Mouse (Mus musculus): ENCODE measurements around the gene Speer4a.
A peak's percentile ranks its signal among the peaks of the same experiment; 100 is the strongest.
"Not testable (repeated sequence)": the region's sequence is repeated elsewhere in the genome, so short reads cannot be mapped to it uniquely, and the experiment has no call there.

Speer4a gene

GRCm38 (mm10) chr5:26039458-26039857 lies at the start of gene Speer4a:
Gene Speer4a (minus strand): TSS chr5:26039558.
- not testable (repeated sequence) for DNase-seq (ENCODE audit: low spot score in 2 of 2)

- DNase-seq (ENCODE audit: low spot score in 2 of 2), result not testable (repeated sequence)
Measured at GRCm38 (mm10) chr5:26079023-26079422, 39.7 kb upstream of the Speer4a start.

DNA sequence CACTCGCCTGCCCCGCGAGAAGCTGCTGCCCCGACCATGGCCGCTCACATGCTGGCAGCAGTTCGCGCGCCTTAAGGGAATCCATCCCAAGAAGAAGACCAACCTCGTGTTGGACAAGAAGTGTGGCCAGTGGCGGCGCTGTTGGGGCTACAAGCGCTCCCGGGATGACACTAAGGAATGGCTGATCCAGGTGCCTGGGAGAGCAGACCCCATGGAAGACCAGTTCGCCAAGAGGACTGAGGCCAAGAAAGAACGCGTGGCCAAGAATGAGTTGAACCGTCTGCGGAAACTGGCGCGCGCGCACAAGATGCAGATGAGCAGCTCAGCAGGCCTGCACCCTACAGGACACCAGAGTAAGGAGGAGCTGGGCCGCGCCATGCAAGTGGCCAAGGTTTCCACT lies 31.4 kb upstream of the Speer4a start:
- no peak for DNase-seq (ENCODE audit: low spot score in 2 of 2)

GRCm38 (mm10) chr5:26058481-26058880 lies 19.1 kb upstream of the Speer4a start, which contains the start of gene Gm7347:
Gene Gm7347 (minus strand): TSS chr5:26058581.
- not testable (repeated sequence) for DNase-seq (ENCODE audit: low spot score in 2 of 2)

- not testable (repeated sequence) for DNase-seq (ENCODE audit: low spot score in 2 of 2)
Measured at GRCm38 (mm10) chr5:26022816-26023215, 16.5 kb downstream of the Speer4a start, which contains the start of gene Gm5862. Gene Gm5862 (minus strand): TSS chr5:26022916.

- not testable (repeated sequence) for DNase-seq (ENCODE audit: low spot score in 2 of 2)
Measured at GRCm38 (mm10) chr5:26007697-26008096, 31.7 kb downstream of the Speer4a start.

- DNase-seq (ENCODE audit: low spot score in 2 of 2), result peak; percentile 11 to 57
Measured at GRCm38 (mm10) chr5:26006937-26007695, 32.2 kb downstream of the Speer4a start.

DNA sequence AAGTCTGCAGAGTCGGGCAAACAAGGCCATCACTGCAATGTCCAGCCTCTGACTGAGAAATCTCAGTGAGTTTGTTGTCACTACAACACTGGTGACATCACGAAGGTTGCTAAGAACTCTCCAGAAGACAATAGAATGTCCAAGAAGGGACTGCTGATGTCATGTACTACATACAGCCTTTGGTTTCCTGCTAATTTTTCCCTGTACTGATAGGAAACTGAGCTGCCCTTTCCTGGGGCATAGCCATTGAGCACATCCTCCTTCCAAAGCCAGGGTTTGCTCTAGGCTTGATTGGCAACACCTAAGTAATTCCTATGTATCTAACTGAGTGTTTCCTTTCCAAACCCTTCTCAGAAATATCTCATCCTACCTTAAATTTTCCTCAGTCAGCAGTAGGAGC lies 34.7 kb downstream of the Speer4a start, which contains the start of gene Gm1979:
Gm1979 (minus strand) TSS at position 101 of the 400 bp plus-strand sequence.
- DNase-seq (ENCODE audit: low spot score in 2 of 2), result not testable (repeated sequence)

DNA sequence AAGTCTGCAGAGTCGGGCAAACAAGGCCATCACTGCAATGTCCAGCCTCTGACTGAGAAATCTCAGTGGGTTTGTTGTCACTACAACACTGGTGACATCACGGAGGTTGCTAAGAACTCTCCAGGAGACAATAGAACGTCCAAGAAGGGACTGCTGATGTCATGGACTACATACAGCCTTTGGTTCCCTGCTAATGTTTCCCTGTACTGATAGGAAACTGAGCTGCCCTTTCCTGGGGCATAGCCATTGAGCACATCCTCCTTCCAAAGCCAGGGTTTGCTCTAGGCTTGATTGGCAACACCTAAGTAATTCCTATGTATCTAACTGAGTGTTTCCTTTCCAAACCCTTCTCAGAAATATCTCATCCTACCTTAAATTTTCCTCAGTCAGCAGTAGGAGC lies 50.8 kb downstream of the Speer4a start, which contains the start of gene Gm21698:
Gm21698 (minus strand) TSS at position 101 of the 400 bp plus-strand sequence.
- DNase-seq (ENCODE audit: low spot score in 2 of 2), result not testable (repeated sequence)
